Mouse (Mus musculus): ENCODE measurements around the gene Gm7879. TPM values are rescaled to one million over a fixed set of nuclear protein-coding genes. Genes with fewer than 3 reads are reported as not detected.

Gene Gm7879
- polyA plus RNA-seq, 1 experiment from 2014 or later: 0.73 TPM

DNA sequence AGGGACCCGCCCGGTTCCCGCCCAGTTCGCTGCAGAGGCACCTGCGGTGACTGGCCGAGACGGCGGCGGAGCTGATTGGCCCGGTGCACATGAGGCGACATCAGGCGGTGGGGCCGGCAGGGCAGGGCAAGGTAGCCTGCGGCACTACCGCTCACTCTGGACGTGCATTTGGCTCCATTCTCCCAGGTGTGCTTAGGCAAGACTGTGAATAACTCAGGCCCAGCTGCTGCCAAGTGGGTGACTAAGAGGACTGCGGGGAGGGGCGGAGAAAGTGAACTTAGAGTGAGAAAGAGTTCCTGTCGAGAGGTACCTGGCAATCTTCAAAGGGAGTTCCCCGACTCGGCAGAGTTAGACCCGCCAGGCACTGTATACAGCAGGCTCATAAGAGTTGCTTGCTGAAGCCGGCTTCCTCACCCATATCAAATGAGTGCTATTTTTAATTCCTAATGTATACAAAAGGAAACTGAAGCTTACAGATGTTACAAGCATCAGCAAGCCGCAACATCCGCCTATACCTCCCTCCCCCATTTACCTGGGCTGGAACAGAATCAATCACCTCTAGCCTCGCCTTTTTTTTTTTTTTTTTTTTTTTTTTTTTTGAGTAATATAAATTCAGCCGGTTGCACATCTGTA lies 35.3 kb downstream of the Gm7879 start:
- DNase-seq (ENCODE audit: low spot score): peak; percentile 83

DNA sequence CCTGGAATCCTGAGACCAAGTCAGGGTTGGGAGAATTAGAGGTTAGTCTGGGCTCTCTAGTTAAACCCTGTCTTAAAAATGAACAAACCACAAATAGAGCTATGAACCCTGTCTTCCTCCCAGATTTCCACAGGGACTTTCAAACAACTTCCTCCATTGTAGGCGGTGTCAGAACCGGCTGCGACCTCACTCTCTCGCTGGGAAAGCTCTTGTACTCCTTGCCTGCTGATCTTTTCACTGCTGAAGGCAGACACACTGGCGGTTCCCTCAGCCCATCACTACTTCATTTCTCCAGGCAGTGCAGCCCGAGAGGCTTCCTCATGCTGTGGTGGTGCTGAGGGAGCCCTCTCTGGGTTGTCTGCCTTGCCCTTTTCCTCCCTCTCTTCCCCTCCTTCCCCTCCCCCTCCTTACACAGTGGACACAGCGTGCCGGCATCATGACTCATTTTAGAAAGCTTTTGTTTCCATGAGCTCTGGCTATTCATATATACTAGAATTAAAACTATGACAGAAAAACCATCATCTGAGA lies 35.9 kb downstream of the Gm7879 start:
- DNase-seq (ENCODE audit: low spot score): no peak

DNA sequence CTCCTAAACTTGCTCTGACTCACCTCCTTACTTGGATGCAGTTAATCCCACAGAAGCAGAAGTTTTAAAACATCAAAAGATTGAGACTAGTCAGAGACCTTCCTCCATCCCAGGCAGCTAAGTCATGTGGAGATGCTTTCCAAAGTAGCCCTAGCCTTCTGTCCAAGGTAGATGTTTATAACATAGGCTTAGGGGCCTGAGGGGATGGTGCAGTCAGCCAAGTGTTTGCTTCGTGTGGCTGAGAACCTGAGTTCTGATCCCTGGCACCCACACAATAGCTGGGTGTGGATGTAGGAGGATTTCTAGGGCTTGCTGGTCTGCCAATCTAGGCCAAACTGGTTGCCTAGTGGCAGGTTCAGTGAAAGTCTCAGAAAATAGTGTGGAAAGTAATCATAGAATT lies 40.3 kb downstream of the Gm7879 start:
- no peak for DNase-seq (ENCODE audit: low spot score)

DNA sequence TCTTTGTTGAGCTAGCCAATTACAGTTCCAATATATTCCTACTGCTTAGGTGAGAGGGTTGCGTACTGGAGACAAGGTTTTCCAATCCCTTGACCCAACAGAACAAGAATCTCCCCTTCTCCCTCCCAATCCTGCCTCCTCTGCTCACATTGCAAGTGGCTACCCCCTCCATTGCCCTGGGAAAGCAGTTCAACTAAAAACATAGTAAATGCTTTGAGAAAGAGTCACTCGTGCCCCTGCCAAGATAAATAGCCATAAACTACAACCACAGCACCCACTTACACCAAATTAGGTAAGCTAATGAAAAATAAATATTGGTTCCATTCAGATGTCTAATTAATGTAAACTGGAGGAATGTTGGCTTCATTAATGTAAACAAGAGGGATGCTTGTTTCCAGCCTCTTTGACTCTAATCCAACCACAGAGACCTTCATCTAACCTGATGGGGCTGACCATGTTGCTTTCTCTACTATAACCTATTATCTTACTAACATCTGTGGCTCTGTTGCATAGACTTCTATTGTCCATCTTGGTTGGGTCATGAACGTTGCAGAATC lies 47.0 kb downstream of the Gm7879 start:
- DNase-seq (ENCODE audit: low spot score): no peak

DNA sequence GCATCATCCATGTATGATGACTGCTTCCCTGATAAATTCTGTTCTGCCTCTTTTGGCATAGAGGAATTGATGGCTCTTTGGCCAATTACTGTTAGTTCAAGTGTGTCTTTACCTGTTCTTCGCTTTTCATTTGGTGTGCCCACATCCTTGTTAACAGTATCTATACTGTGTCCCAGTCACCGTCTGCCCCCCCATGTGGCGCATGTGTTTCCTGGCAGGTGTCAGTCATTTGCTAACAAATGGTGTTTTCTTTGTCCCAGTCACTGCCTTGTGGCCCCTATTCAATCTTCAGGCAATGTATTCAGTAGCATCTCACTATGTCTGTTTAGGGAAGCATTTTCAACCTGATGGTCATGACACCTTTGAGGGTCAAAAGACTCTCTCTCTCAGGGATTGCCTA lies 48.1 kb downstream of the Gm7879 start:
- DNase-seq (ENCODE audit: low spot score): peak; percentile 47

Other genes starting within 250 kb of the Gm7879 start
- 7.2 and 7.4 TPM in 2 replicates for gene Bst1, start 94.3 kb upstream of the Gm7879 start, polyA plus RNA-seq (2015; fragmentation: Nextera tagmentation; extraction: Ambion mirVana)
- gene Fbxl5, start 91.5 kb upstream of the Gm7879 start, polyA plus RNA-seq (2015; fragmentation: Nextera tagmentation; extraction: Ambion mirVana): 62.4 and 63.8 TPM in 2 replicates
- 4.6 and 5.0 TPM in 2 replicates for gene Cd38, start 44.6 kb upstream of the Gm7879 start, polyA plus RNA-seq (2015; fragmentation: Nextera tagmentation; extraction: Ambion mirVana)
- 5.0 and 7.2 TPM in 2 replicates for gene Fgfbp1, start 68.6 kb downstream of the Gm7879 start, polyA plus RNA-seq (2015; fragmentation: Nextera tagmentation; extraction: Ambion mirVana)
- 2.0 and 2.5 TPM in 2 replicates for gene Prom1, start 188.9 kb downstream of the Gm7879 start, polyA plus RNA-seq (2015; fragmentation: Nextera tagmentation; extraction: Ambion mirVana)